Comparison of ENCODE assay signal across 35 mouse cellular contexts in the genomic region with DNA sequence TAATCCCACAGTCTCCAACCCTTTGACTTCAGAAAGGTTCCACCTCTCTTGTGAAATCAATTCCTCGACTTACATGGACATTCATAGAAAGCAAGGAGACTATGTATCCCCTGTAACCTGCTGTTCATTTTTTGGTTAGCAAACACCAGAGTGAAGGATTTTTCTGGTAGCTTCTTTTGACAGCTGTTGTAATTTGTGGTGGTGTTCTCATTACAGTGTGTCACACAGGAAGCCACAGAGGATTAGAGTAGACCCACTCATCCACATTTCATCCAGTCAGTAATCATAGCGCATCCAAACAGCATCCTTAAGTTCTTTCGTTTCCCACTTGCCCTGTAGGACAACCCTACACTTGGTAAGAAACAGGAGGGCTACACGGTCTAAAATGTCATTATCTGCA.
"Had no signal": no experiment of that assay in that cellular context is flagged by ENCODE, and none has a peak within 500 bp of the region (broad histone marks: within the 10 kb centered on the region; RNA-seq: fewer than 3 reads in every experiment).

No protein-coding gene starts in this region.

- ATAC-seq: hindbrain, embryonic 16.5 days; hindbrain, postnatal 0 days; inflammation-experienced regulatory T-cells, adult 6 months; intestine, embryonic 15.5 days; intestine, embryonic 16.5 days; intestine, postnatal 0 days had no signal

- H3K4me1 ChIP-seq: heart, embryonic 10.5 days; heart, embryonic 12.5 days; heart, embryonic 13.5 days; heart, embryonic 15.5 days; hindbrain, embryonic 10.5 days; hindbrain, embryonic 12.5 days; hindbrain, embryonic 13.5 days; hindbrain, embryonic 15.5 days; intestine, embryonic 15.5 days; kidney, embryonic 15.5 days had no signal

- H3K9me3 ChIP-seq: heart, embryonic 10.5 days; heart, embryonic 12.5 days; heart, embryonic 13.5 days; heart, embryonic 15.5 days; hindbrain, embryonic 10.5 days; hindbrain, embryonic 12.5 days; hindbrain, embryonic 13.5 days; hindbrain, embryonic 15.5 days; intestine, embryonic 15.5 days; kidney, embryonic 15.5 days had no signal

- H3K4me3 ChIP-seq: heart, embryonic 10.5 days; heart, embryonic 12.5 days; heart, embryonic 13.5 days; heart, embryonic 15.5 days; hindbrain, embryonic 10.5 days; hindbrain, embryonic 12.5 days; hindbrain, embryonic 13.5 days; hindbrain, embryonic 15.5 days; intestine, embryonic 15.5 days; kidney, embryonic 15.5 days; layer of hippocampus, adult 2 months had no signal

- H3K27me3 ChIP-seq: heart, embryonic 12.5 days; heart, embryonic 13.5 days; heart, embryonic 15.5 days; hindbrain, embryonic 12.5 days; hindbrain, embryonic 13.5 days; hindbrain, embryonic 15.5 days; intestine, embryonic 15.5 days; kidney, embryonic 15.5 days had no signal

- DNase-seq: heart, postnatal 10 days; heart, postnatal 14 days; heart, postnatal 36 days; heart, postnatal 4 days; kidney, adult 11 months; kidney, adult 18-20 months; kidney, adult 2 months; kidney, adult 8-10 months; kidney, adult 9 months; kidney, postnatal 10 days; kidney, postnatal 14 days; kidney, postnatal 25 days; kidney, postnatal 36 days; kidney, postnatal 4 days; layer of hippocampus, adult 9-11 months; layer of hippocampus, postnatal 36 days had no signal

- H3K4me2 ChIP-seq: heart, embryonic 11.5 days; heart, embryonic 12.5 days; heart, embryonic 13.5 days; heart, embryonic 15.5 days; hindbrain, embryonic 12.5 days; hindbrain, embryonic 13.5 days; hindbrain, embryonic 14.5 days; hindbrain, embryonic 15.5 days; intestine, embryonic 15.5 days; kidney, embryonic 15.5 days had no signal

- H3K27ac ChIP-seq: heart, embryonic 10.5 days; heart, embryonic 13.5 days; heart, embryonic 15.5 days; hindbrain, embryonic 10.5 days; hindbrain, embryonic 12.5 days; hindbrain, embryonic 13.5 days; hindbrain, embryonic 14.5 days; hindbrain, embryonic 15.5 days; hindbrain, postnatal 0 days; intestine, embryonic 15.5 days; kidney, embryonic 15.5 days; kidney, postnatal 0 days; layer of hippocampus, adult 2 months had no signal

- H3K36me3 ChIP-seq: heart, embryonic 10.5 days; heart, embryonic 12.5 days; heart, embryonic 13.5 days; heart, embryonic 15.5 days; hindbrain, embryonic 10.5 days; hindbrain, embryonic 12.5 days; hindbrain, embryonic 13.5 days; hindbrain, embryonic 15.5 days; intestine, embryonic 15.5 days; kidney, embryonic 15.5 days had no signal

- H3K9ac ChIP-seq: heart, embryonic 12.5 days; heart, embryonic 13.5 days; heart, embryonic 15.5 days; hindbrain, embryonic 12.5 days; hindbrain, embryonic 13.5 days; hindbrain, embryonic 14.5 days; hindbrain, embryonic 15.5 days; intestine, embryonic 15.5 days; kidney, embryonic 15.5 days had no signal
